Mouse (Mus musculus) stomach, postnatal 0 days (tissue): ENCODE results near the gene Slk.

Experiments used
- CTCF ChIP-seq: IDR thresholded peaks from 2 replicates; pipeline ENCODE4 v1.5.1; 2016; ENCODE audit warnings: antibody characterized with exemption, low read depth, mild to moderate bottlenecking, moderate library complexity
- EP300 ChIP-seq: optimal IDR thresholded peaks from 2 replicates; pipeline ENCODE3; 2016; ENCODE audit warnings: antibody characterized with exemption

- TF ChIP-seq CTCF (no peak), EP300 (no peak)
Measured at GRCm38 (mm10) chr19:47621478-47621877, 42.0 kb downstream of the Slk start.
